Mouse (Mus musculus): ENCODE results near the gene Ociad1.
"Not testable (repeated sequence)": the region's sequence is repeated elsewhere in the genome, so short reads cannot be mapped to it uniquely, and the experiment has no call there.

The Ociad1 gene

GRCm38 (mm10) chr5:73285470-73285978 is 7.1 kb upstream of the Ociad1 start:
- in situ Hi-C loops (cut with MboI, MseI), result no loop called here

GRCm38 (mm10) chr5:73286603-73287002 is 6.0 kb upstream of the Ociad1 start:
- in situ Hi-C loops (cut with MboI, MseI), result no loop called here

GRCm38 (mm10) chr5:73289900-73290299 is 2.7 kb upstream of the Ociad1 start:
- in situ Hi-C loops (cut with MboI, MseI), result no loop called here

- in situ Hi-C loops (cut with MboI, MseI), result no loop called here
These were observed 859 bp downstream of the Ociad1 start for GRCm38 (mm10) chr5:73293458-73293827.

- in situ Hi-C loops (cut with MboI, MseI), result no loop called here
These were observed 2.4 kb downstream of the Ociad1 start for GRCm38 (mm10) chr5:73295016-73295415.

- in situ Hi-C loops (cut with MboI, MseI), result no loop called here
These were observed 3.3 kb downstream of the Ociad1 start for GRCm38 (mm10) chr5:73295916-73296315.

- in situ Hi-C loops (cut with MboI, MseI), result no loop called here
These were observed 9.2 kb downstream of the Ociad1 start for GRCm38 (mm10) chr5:73301601-73302307.

- in situ Hi-C loops (cut with MboI, MseI), result no loop called here
These were observed 11.9 kb downstream of the Ociad1 start for GRCm38 (mm10) chr5:73304507-73304906.

- in situ Hi-C loops (cut with MboI, MseI), result no loop called here
These were observed 13.9 kb downstream of the Ociad1 start for GRCm38 (mm10) chr5:73306486-73306885.

GRCm38 (mm10) chr5:73307297-73307696 is 14.7 kb downstream of the Ociad1 start:
- in situ Hi-C loops (cut with MboI, MseI), result no loop called here

- in situ Hi-C loops (cut with MboI, MseI), result no loop called here
These were observed 16.9 kb downstream of the Ociad1 start for GRCm38 (mm10) chr5:73309496-73309895.

GRCm38 (mm10) chr5:73310401-73310800 is 17.8 kb downstream of the Ociad1 start:
- in situ Hi-C loops (cut with MboI, MseI), result no loop called here

GRCm38 (mm10) chr5:73311458-73311857 is 18.9 kb downstream of the Ociad1 start:
- in situ Hi-C loops (cut with MboI, MseI), result no loop called here

- in situ Hi-C loops (cut with MboI, MseI), result no loop called here
These were observed 21.0 kb downstream of the Ociad1 start for GRCm38 (mm10) chr5:73313591-73313990.

- in situ Hi-C loops (cut with MboI, MseI), result no loop called here
These were observed 22.1 kb downstream of the Ociad1 start for GRCm38 (mm10) chr5:73314654-73315053.

- in situ Hi-C loops (cut with MboI, MseI), result no loop called here
These were observed 26.7 kb downstream of the Ociad1 start for GRCm38 (mm10) chr5:73319306-73319705.

- in situ Hi-C loops (cut with MboI, MseI), result not testable (repeated sequence)
These were observed 30.1 kb downstream of the Ociad1 start for GRCm38 (mm10) chr5:73322684-73323083.

- in situ Hi-C loops (cut with MboI, MseI), result no loop called here
These were observed 31.0 kb downstream of the Ociad1 start for GRCm38 (mm10) chr5:73323602-73324001.

GRCm38 (mm10) chr5:73324526-73325170 is 32.1 kb downstream of the Ociad1 start:
- in situ Hi-C loops (cut with MboI, MseI), result no loop called here

- in situ Hi-C loops (cut with MboI, MseI), result loop anchor here (5.0 kb wide), 1 partner anchor 51 kb away; no protein-coding TSS in a partner anchor
These were observed 38.4 kb downstream of the Ociad1 start for GRCm38 (mm10) chr5:73331002-73331401.

GRCm38 (mm10) chr5:73336448-73336847 is 43.9 kb downstream of the Ociad1 start:
- in situ Hi-C loops (cut with MboI, MseI), result no loop called here

- in situ Hi-C loops (cut with MboI, MseI), result no loop called here
These were observed 45.6 kb downstream of the Ociad1 start for GRCm38 (mm10) chr5:73337961-73338831.
